Mouse (Mus musculus) hindlimb bud, embryonic 11.5 days (tissue): ENCODE measurements around the gene Sema6c.
"Not testable (repeated sequence)": the region's sequence is repeated elsewhere in the genome, so short reads cannot be mapped to it uniquely, and the experiment has no call there.

Experiments
- DNase-seq: peaks from one replicate; pipeline ENCODE4 v3.0.0-alpha.2; 2012; ENCODE audit warnings: low read depth, low spot score; ENCODE audit errors: extremely low spot score

Gene Sema6c

GRCm38 (mm10) chr3:95181841-95182240 lies 21.6 kb downstream of the Sema6c start:
- no peak for DNase-seq

GRCm38 (mm10) chr3:95184796-95185577 lies 24.7 kb downstream of the Sema6c start:
- DNase-seq: no peak

DNA sequence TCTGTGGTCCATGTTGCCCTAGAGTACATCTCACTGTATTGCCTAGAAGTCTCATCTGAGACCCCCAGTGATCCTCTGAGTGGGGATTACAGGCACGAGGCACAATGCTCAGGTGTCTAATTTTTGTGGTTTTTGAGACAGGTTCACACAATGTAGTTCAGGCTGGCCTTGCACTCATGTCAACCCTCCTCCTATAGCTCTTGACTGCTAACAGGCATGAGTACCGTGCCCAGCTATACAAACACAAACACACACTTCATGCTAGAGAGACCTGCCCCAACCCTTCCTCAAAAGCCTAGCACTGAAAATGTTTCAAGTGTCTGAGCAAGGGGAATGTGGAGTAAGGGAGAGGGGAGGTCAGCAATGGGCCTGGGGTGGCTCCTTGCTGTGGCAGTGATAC lies 25.8 kb downstream of the Sema6c start:
- no peak for DNase-seq

DNA sequence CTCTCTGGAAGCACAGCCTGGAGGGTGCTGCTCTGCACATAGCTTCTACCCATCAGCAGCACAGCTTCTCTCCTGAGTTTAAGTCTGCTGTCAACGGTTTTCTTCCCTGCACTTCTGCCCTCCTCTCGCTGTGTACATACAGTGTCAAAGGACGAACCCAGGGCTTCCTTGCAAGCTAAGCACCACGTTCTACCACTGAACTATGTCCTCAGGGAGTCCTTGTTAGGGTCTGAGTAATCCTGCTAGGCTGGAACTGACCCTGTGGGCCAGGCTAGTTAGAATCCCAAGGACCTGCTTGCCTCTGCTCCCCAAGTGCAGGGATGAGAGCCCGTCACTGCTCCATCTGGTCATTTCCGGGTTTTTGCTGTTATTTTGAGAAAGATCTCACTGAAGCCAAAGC lies 26.6 kb downstream of the Sema6c start:
- DNase-seq: no peak

DNA sequence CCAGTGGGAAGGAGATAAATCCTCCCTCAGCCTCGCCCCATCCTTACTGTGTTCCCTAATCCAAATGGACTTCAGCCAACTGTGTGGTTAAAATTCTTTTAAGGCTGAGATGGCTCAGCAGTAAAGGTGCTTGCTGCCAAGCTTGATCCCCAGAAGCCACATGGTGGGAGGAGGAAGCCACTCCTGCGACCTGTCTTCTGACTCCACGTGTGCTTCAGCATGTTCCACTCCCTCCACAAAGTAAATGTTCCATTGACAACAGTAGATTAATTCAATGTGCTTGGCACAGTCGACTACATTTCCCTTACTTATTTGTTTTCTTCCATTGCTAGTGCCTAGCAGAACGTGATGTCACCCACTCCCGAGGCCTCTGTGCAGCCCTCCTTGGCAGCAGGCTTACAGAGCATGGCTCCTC lies 34.5 kb downstream of the Sema6c start:
- DNase-seq: no peak

DNA sequence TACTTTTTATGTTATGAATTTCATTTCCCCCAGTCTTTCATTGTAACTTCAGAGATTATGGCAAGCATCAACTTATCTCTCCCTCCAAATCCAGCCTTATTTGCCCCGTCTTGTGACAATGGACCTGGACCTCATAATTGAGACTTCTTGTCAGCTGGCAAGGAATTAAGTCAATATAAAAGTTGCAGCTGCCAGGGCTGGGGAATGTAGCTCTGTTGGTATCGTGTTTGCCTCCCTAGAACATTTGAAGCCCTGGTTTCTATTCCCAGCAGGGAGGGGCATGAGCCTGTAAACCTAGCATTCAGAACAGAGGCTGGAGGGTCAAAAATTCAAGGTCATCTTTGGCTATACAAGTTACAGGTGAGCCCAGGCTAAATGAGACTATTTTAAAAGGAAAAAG lies 35.5 kb downstream of the Sema6c start:
- DNase-seq: no peak

DNA sequence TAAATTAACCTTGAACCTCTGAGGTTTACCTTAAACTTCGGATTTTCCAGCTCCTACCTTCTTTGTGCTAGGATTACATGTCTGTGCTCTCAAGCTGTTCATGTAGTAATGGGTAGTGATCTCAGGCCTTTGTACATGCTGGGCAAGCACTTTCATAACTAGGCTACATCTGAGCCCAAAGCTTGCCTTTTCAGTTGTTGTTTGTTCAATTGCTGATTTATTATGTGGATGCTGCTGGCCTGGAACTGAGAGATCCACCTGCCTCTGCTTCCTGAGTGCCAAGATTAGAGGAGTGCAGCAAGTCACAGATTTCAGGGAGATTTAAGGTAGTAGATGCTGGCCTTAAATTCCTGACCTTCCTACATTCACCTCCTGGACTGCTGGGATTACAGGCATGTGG lies 38.8 kb downstream of the Sema6c start:
- DNase-seq: no peak

DNA sequence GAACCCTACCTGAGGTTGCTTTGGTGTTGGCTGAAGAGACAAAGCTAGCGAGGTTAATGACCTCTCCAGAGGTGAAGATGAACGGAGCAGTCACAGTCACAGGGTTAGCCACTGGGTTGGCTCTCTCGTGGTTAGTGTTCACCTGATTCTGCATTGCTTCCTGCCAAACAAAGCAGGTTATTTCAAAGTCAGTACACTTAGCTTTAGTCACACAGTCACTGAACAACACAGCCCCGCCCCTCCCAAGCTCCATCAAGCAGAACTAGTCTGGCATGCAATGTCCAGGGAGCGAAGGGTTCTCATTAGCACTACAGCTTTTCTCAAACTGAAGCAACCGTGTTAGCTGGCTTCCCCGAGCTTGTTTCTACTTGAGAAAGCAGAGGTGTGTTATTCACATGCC lies 39.9 kb downstream of the Sema6c start:
- no peak for DNase-seq

DNA sequence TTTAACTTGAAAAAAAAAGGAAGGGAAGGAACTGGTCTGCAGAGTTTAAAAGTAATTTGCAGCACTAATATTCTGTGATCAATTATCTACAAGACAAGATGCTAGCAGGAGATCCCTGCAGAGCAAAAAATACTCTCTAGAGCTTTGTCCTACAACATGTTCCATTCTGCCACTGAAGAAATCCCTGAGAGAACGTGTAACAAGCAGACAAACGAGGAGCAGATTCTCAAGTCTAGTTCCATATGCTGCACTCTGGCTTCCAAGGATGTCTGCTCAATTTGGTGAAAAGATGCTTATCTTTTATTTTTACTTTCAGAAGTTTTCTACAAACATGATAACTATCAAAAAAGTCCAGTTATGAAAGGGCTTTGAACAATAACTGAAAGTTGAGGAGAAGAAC lies 40.3 kb downstream of the Sema6c start:
- DNase-seq: no peak

DNA sequence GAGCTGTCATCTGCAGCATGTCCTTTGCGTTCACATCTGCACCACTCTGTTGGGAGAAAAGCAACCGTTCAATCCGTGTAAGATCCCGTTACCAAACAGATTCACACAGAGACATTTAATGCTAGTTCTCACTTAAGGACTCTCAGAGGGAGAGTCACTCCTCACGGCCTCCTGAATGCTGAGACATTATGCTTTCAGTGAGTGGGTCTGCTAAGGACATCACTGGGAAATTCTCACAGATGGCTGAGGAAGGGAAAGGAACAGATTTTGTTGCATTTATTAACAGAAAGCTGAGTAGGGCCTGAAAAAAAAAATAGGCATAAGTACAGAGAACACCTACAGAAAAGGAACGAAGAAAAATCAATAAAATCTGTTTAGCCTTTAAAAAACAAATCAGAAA lies 43.6 kb downstream of the Sema6c start:
- no peak for DNase-seq

DNA sequence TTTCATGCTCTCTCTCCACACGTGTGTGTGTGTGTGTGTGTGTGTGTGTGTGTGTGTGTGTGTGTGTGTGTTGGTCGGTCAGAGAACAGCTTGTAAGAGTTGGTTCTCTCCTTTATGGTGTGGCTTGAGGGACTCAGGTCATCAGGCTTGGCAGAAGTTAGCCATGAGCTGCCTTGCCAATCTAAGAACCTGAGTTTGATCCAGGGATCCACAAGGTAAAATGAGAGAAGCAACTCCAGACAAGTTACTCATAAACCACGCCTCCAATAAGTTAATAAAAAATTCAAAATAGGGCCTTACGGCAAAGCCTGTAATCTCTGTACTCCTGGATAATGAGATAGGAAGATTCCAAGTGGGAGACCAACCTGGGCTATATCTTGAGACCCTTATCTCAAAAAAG lies 48.0 kb downstream of the Sema6c start:
- DNase-seq: no peak

- no peak for DNase-seq
These were observed 50.3 kb downstream of the Sema6c start for GRCm38 (mm10) chr3:95210585-95210984.

DNA sequence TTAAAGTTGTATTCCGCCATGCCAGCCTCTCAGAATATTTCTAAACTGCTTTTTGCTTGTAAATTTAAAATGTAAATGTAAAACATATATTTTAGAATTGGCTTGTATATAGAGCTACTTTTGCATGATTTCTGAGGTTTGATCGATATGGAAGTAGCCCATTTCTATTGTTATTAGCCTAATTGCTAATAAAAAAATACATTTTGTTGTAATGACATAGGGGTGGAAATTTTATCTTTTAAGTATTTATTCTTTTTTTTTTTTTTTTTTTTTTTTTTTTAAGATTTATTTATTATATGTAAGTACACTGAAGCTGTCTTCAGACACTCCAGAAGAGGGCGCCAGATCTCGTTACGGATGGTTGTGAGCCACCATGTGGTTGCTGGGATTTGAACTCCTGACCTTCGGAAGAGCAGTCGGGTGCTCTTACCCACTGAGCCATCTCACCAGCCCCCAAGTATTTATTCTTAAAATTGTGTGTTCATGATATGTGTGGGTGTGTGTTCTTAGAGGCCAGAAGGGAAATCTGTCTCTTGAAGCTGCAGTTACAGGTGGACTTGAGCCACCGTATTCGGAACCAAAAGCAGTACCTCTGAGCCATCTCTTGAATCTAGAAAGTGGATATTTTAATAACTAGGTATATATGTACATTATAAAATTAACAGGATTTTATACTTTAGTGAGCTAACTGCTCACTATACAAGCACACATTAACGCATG lies 52.8 kb downstream of the Sema6c start:
- DNase-seq: not testable (repeated sequence)

GRCm38 (mm10) chr3:95213609-95213975 lies 53.3 kb downstream of the Sema6c start:
- no peak for DNase-seq

GRCm38 (mm10) chr3:95216655-95217254 lies 56.5 kb downstream of the Sema6c start:
- DNase-seq: peak; percentile 69

GRCm38 (mm10) chr3:95217255-95218134 lies 57.2 kb downstream of the Sema6c start, which contains the start of gene Gabpb2:
Gene Gabpb2 (minus strand): TSS chr3:95217916.
- peak; percentile 92 for DNase-seq

- DNase-seq: no peak
These were observed 58.3 kb downstream of the Sema6c start for GRCm38 (mm10) chr3:95218466-95219137.

- no peak for DNase-seq
These were observed 62.8 kb downstream of the Sema6c start for GRCm38 (mm10) chr3:95223041-95223440.
